Mouse (Mus musculus) B cell, adult 62 days (primary cell): Measurements from ENCODE around the gene Zc2hc1c. TPM values are rescaled to one million over a fixed set of nuclear protein-coding genes. Genes with fewer than 3 reads are reported as not detected.

Source experiments
- total RNA-seq: library from RNA; stranded (reverse); gene quantifications from 4 replicates; pipeline ENCODE4 v1.2.4, GENCODE M21; 2023

Zc2hc1c gene
- total RNA-seq = 0.16 to 0.20 TPM in 2 of 4 replicates, not detected in the others

DNA sequence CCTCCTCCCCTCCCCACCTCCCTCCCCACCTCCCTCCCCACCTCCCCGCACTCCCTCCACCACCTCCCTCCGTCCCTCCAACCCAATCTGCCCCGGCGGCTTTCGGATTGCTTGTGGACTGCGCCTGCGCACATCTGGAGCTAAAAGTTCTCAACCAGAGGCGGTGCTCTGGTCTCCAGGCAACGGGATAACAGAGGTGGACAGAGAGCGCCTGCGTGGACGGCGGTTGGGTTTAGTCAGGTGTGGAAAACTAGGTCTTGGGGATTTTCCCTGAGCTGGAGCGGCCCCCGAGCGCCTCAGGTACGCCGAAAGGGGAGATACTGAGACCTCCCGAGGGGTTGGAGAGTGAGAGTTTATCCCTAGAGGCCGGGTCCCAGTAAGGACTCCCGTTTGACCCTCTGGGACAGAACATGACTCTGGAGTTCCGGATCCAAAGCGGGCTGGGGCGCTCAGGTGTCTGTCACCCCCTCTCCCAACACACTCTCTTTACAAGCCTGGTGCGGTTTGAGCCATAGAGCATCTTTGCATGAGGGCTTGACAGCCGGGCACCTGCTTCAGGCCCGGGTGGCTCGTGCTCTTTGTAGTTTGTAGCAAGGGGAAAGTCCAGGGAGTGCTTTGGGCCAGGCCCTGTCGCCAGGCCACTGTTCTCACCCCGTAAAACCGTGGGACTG, at the start of gene Zc2hc1c:
TSS of gene Zc2hc1c (plus strand) at position 106 of the 671 bp plus-strand sequence.

DNA sequence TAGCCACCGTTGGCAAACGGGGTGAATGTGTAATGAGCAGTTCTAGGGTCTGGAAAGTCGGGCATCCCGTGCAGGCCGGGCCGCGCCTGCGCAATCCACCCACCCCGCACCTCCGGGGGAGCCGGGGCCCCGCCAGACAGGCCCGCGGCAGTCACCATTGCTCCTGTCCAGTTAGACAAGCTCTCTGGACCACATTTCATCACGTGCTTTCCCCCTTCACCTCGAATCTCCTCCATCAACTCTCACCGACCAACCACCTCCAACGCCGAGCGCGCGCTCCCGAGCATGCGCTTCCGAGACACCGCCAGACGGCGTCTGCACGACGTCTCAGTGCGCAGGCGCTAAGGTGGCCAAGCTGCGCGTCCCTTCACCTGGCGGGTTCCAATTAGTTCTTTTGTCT, 18.1 kb upstream of the Zc2hc1c start, which contains the start of gene Mlh3:
TSS of gene Mlh3 (minus strand) at position 281 of the 400 bp plus-strand sequence.

DNA sequence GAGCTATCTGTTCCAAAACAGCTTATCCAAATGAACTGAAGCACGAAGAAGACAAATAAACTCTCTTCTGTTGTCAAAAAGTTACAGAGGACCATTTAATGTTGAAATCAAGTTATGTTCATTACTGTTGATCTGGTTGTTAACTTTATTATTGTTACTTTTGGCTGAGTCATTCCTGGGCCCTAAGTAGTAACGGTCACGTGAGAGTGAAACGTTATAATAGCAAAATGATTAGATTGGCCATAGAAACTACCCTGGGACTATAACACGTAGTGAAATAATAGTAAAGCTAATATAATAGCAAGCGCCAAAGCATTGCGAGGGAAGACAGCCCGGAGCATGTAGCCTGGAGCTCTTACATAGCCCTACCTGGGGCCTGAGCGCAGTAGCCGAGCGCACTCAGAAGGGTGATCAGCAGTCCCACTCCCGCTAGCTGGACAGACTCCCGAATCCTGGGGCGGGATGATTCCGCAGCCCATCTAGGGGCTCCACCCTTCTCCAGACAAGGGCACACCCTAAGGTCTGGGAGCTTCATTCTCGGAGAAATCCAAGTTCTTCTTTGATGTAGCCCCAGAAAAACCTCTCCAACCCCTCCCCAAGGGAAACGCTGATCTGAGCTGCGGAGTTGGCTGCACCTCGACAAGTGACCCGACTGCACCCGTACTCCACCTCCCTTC, 444 bp upstream of the Zc2hc1c start, which contains the start of gene Acyp1:
TSS of gene Acyp1 (minus strand) at position 630 of the 677 bp plus-strand sequence.

DNA sequence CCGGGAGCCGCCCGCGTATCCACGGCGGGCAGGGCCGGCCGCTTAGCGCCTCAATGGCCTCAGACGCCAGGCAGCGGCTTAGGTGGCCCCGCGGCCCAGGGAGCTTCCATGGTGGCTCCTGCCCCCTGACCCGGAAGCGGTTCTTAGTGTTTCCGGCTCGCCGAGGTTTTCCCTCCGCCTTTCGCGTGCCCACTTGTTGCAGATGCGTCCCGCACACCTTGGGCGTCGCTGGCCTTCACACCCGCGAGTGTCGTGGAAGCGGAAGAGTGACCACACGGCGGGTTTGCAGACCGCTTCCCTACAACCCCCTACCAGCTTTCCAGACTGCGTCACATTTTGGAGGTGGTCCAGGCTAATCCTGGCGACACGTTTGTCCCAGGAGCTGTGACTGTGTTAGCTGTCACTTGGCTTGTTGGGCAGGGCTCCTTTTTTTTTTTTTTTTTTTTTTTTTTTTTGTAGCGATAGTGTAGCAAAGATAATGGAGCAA, 50.9 kb downstream of the Zc2hc1c start, which contains the start of gene Nek9:
TSS of gene Nek9 (minus strand) at position 120 of the 487 bp plus-strand sequence.

Other genes starting within 250 kb of the Zc2hc1c start
- gene Prox2, start 177.8 kb upstream of the Zc2hc1c start, total RNA-seq = 3.0 to 6.4 TPM (median 4.7 TPM) in 4 replicates
- gene Dlst, start 177.8 kb upstream of the Zc2hc1c start, total RNA-seq = 229 to 251 TPM (median 243 TPM) in 4 replicates
- gene Rps6kl1, start 137.3 kb upstream of the Zc2hc1c start, total RNA-seq = 1.4 to 2.8 TPM (median 1.8 TPM) in 4 replicates
- gene Pgf, start 110.8 kb upstream of the Zc2hc1c start, total RNA-seq = 0.34 to 1.6 TPM in 2 of 4 replicates, not detected in the others
- 90.5 to 126 TPM (median 107 TPM) in 4 replicates for gene Eif2b2, start 69.1 kb upstream of the Zc2hc1c start, total RNA-seq
- gene Mlh3, start 18.0 kb upstream of the Zc2hc1c start, total RNA-seq = 15.7 to 16.5 TPM (median 16.1 TPM) in 4 replicates
- 16.5 to 20.9 TPM (median 19.6 TPM) in 4 replicates for gene Acyp1, start 153 bp upstream of the Zc2hc1c start, total RNA-seq
- gene Nek9, start 50.8 kb downstream of the Zc2hc1c start, total RNA-seq = 64.5 to 67.5 TPM (median 65.8 TPM) in 4 replicates
- 157 to 164 TPM (median 158 TPM) in 4 replicates for gene Tmed10, start 86.3 kb downstream of the Zc2hc1c start, total RNA-seq
- gene Fos, start 185.3 kb downstream of the Zc2hc1c start, total RNA-seq = 1,623 to 2,651 TPM (median 2,054 TPM) in 4 replicates